40 mouse cellular contexts compared by ENCODE assay signal in genomic region chr5:88420319-88421065, GRCm38 (mm10). TPM values are rescaled to one million over a fixed set of nuclear protein-coding genes. Genes with fewer than 3 reads are reported as not detected.
"Had no signal": no experiment of that assay in that cellular context is flagged by ENCODE, and none has a peak within 500 bp of the region (broad histone marks: within the 10 kb centered on the region; RNA-seq: fewer than 3 reads in every experiment).

No protein-coding gene starts in this region.

- H3K4me2 ChIP-seq: heart, embryonic 12.5 days; heart, embryonic 13.5 days; heart, embryonic 15.5 days; hindbrain, embryonic 12.5 days; hindbrain, embryonic 13.5 days; hindbrain, embryonic 14.5 days; hindbrain, embryonic 15.5 days; kidney, embryonic 15.5 days had no signal

- H3K4me3 ChIP-seq: heart, embryonic 10.5 days; heart, embryonic 12.5 days; heart, embryonic 13.5 days; heart, embryonic 15.5 days; hindbrain, embryonic 10.5 days; hindbrain, embryonic 12.5 days; hindbrain, embryonic 13.5 days; hindbrain, embryonic 15.5 days; kidney, embryonic 15.5 days; layer of hippocampus, adult 2 months; left cerebral cortex, adult 2 months had no signal

- H3K9me3 ChIP-seq: heart, embryonic 10.5 days; heart, embryonic 12.5 days; heart, embryonic 13.5 days; heart, embryonic 15.5 days; hindbrain, embryonic 10.5 days; hindbrain, embryonic 12.5 days; hindbrain, embryonic 13.5 days; hindbrain, embryonic 15.5 days; kidney, embryonic 15.5 days had no signal

- DNase-seq: heart, postnatal 10 days; heart, postnatal 14 days; heart, postnatal 36 days; heart, postnatal 4 days; kidney, adult 11 months; kidney, adult 18-20 months; kidney, adult 2 months; kidney, adult 8-10 months; kidney, adult 9 months; kidney, postnatal 10 days; kidney, postnatal 14 days; kidney, postnatal 25 days; kidney, postnatal 36 days; kidney, postnatal 4 days; layer of hippocampus, adult 9-11 months; layer of hippocampus, postnatal 36 days had no signal

- H3K27ac ChIP-seq: heart, embryonic 10.5 days; heart, embryonic 13.5 days; heart, embryonic 15.5 days; hindbrain, embryonic 10.5 days; hindbrain, embryonic 12.5 days; hindbrain, embryonic 13.5 days; hindbrain, embryonic 14.5 days; hindbrain, embryonic 15.5 days; hindbrain, postnatal 0 days; kidney, embryonic 15.5 days; kidney, postnatal 0 days; layer of hippocampus, adult 2 months; left cerebral cortex, adult 2 months had no signal

- H3K36me3 ChIP-seq: heart, embryonic 10.5 days; heart, embryonic 12.5 days; heart, embryonic 13.5 days; heart, embryonic 15.5 days; hindbrain, embryonic 10.5 days; hindbrain, embryonic 12.5 days; hindbrain, embryonic 13.5 days; hindbrain, embryonic 15.5 days; kidney, embryonic 15.5 days had no signal

- H3K9ac ChIP-seq: heart, embryonic 12.5 days; heart, embryonic 13.5 days; heart, embryonic 15.5 days; hindbrain, embryonic 12.5 days; hindbrain, embryonic 13.5 days; hindbrain, embryonic 14.5 days; hindbrain, embryonic 15.5 days; kidney, embryonic 15.5 days had no signal

- ATAC-seq: hindbrain, embryonic 16.5 days; hindbrain, postnatal 0 days; inflammation-experienced regulatory T-cells, adult 6 months had no signal

- H3K27me3 ChIP-seq: heart, embryonic 12.5 days; heart, embryonic 13.5 days; heart, embryonic 15.5 days; hindbrain, embryonic 12.5 days; hindbrain, embryonic 13.5 days; hindbrain, embryonic 15.5 days; kidney, embryonic 15.5 days had no signal

- H3K4me1 ChIP-seq: heart, embryonic 10.5 days; heart, embryonic 12.5 days; heart, embryonic 13.5 days; heart, embryonic 15.5 days; hindbrain, embryonic 10.5 days; hindbrain, embryonic 12.5 days; hindbrain, embryonic 13.5 days; hindbrain, embryonic 15.5 days; kidney, embryonic 15.5 days had no signal

RNA-seq across cellular contexts. Expression of gene Ambn, which starts 35.3 kb away (rescaled TPM):
- polyA plus RNA-seq: heart, embryonic 10.5 days; heart, embryonic 12.5 days; heart, embryonic 13.5 days; heart, embryonic 14.5 days; heart, embryonic 15.5 days; heart, embryonic 16.5 days; heart, postnatal 0 days; hindbrain, embryonic 10.5 days; hindbrain, embryonic 11.5 days; hindbrain, embryonic 12.5 days; hindbrain, embryonic 13.5 days; hindbrain, embryonic 14.5 days; hindbrain, embryonic 15.5 days; hindbrain, embryonic 16.5 days; inflammation-experienced regulatory T-cells, adult 6 months; intestine, embryonic 14.5 days; kidney, adult 2 months; kidney, embryonic 14.5 days; kidney, embryonic 16.5 days; kidney, postnatal 0 days; large intestine, adult 2 months had no signal

RNA-seq across cellular contexts. Expression of gene Amtn, which starts 44.6 kb away (rescaled TPM):
- polyA plus RNA-seq: heart, embryonic 10.5 days; heart, embryonic 12.5 days; heart, embryonic 13.5 days; heart, embryonic 14.5 days; heart, embryonic 15.5 days; heart, embryonic 16.5 days; heart, postnatal 0 days; hindbrain, embryonic 10.5 days; hindbrain, embryonic 11.5 days; hindbrain, embryonic 12.5 days; hindbrain, embryonic 13.5 days; hindbrain, embryonic 14.5 days; hindbrain, embryonic 15.5 days; hindbrain, embryonic 16.5 days; hindbrain, postnatal 0 days; inflammation-experienced regulatory T-cells, adult 6 months; intestine, embryonic 14.5 days; kidney, adult 2 months; kidney, embryonic 14.5 days; kidney, embryonic 15.5 days; kidney, embryonic 16.5 days; kidney, postnatal 0 days; large intestine, adult 2 months had no signal
